Mouse (Mus musculus) CD4-positive naive resting alpha-beta T cell, adult 57 days (primary cell): ENCODE results near the gene C5ar1. TPM values are rescaled to one million over a fixed set of nuclear protein-coding genes. Genes with fewer than 3 reads are reported as not detected.

Experiments used
- total RNA-seq: library from RNA; stranded (reverse); gene quantifications from one replicate; pipeline ENCODE4 v1.2.4, GENCODE M21; 2023

The C5ar1 gene
- 0.38 TPM for total RNA-seq

GRCm38 (mm10) chr7:16259110-16259590 lies at the start of gene C5ar1:
Gene C5ar1, minus strand, starts transcription at chr7:16259540.

GRCm38 (mm10) chr7:16308093-16308492 lies 48.8 kb upstream of the C5ar1 start, which contains the start of gene Bbc3:
Gene Bbc3, plus strand, starts transcription at chr7:16308393.

DNA sequence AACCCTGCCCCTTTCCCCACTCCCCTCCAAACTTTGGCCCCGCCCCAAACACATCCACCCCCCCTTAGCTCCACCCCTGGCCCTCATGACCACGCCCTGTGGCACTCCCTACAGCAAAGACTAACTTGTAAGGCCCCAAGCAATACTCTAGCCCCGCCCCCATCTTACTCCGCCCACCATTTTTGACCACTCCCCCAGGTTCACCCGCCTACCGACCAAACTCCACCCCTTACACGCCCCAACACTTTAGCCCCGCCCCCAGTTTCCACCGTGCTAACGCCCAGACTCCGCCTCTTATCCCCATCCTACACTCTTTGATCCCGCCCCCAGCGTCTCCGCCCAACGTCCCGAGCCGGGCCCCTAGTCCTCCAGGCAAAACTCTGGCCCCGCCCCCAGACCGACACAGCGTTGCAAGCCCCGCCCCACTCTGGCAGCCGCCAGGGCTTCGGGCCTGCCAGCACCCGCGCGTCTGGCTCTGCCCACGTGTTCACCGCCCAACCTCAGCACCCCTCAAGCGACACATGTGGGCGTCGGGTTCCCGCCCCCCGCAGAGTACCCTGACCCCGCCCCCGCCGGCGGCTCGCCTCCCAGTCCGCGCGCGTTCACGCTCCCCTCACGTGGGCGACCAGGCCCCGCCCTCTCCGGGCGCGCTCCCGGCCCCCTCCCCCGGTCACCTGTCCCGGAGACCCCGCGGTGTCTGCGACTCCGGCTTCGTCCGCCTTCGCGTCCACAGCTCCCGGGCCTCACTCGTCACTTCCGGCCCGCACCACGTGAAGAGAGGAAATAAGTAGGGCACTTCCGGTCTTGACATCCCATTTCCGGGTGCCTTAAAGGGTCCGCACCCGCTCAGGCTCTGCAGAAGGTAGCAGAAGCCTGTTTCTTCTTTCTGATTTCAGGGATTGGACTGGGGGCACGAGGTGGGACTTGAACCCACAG lies 27.0 kb upstream of the C5ar1 start, which contains the start of gene Ccdc9:
TSS of gene Ccdc9 (minus strand) at position 770 of the 936 bp plus-strand sequence.

DNA sequence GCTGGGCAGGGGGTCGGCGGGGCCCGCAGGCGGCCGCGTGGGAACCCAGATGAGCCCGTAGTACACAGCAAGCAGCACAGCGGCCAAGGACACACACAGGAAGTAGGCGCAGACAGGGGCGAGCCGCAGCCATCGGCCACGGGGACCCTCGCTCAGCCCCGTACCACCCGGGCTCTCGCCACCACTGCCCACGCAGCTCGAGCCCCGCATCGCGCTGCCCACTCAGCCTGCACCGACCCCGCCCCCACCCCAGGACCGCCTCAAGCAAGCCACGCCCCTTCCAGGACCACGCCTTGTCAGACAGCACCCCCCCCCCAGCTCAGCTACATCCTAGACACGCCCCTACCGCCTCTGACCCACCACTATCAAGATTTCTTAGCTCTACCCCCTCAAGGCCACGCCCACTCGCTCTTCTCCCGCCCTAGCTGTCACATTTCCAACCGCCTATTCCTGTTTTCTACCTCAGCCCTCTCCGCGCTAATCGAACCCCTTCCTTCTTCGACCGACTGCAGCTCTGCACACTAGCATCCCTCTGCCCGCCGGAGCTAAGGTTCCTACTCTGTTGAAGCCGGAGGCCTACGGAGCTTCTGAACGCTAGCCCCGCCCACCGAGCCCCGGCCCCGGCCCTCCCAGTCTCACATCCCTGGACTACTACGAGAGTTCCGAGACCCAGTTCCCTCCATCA lies 13.9 kb upstream of the C5ar1 start, which contains the start of gene Inafm1:
TSS of gene Inafm1 (minus strand) at position 537 of the 685 bp plus-strand sequence.

GRCm38 (mm10) chr7:16244067-16244466 lies 15.3 kb downstream of the C5ar1 start, which contains the start of gene C5ar2:
Gene C5ar2, minus strand, starts transcription at chr7:16244154.

GRCm38 (mm10) chr7:16221582-16222272 lies 37.6 kb downstream of the C5ar1 start, which contains the start of gene Dhx34:
Gene Dhx34, minus strand, starts transcription at chr7:16222037.

Other genes starting within 250 kb of the C5ar1 start
- 63.8 TPM for gene Bicra, start 211.6 kb downstream of the C5ar1 start, total RNA-seq
- 0.18 TPM for gene Zfp541, start 197.7 kb downstream of the C5ar1 start, total RNA-seq
- gene Napa, start 161.1 kb downstream of the C5ar1 start, total RNA-seq = 226 TPM
- 35.3 TPM for gene Kptn, start 139.6 kb downstream of the C5ar1 start, total RNA-seq
- gene Slc8a2, start 129.7 kb downstream of the C5ar1 start, total RNA-seq = 0.21 TPM
- 52.4 TPM for gene Meis3, start 84.5 kb downstream of the C5ar1 start, total RNA-seq
- gene Dhx34, start 37.5 kb downstream of the C5ar1 start, total RNA-seq = 29.4 TPM
- 0.21 TPM for gene C5ar2, start 15.4 kb downstream of the C5ar1 start, total RNA-seq
- gene Inafm1, start 14.1 kb upstream of the C5ar1 start, total RNA-seq = 37.6 TPM
- gene Ccdc9, start 27.3 kb upstream of the C5ar1 start, total RNA-seq = 347 TPM
- gene Bbc3, start 48.9 kb upstream of the C5ar1 start, total RNA-seq = 71.4 TPM
- 50.6 TPM for gene Sae1, start 128.3 kb upstream of the C5ar1 start, total RNA-seq
- 83.4 TPM for gene Zc3h4, start 141.4 kb upstream of the C5ar1 start, total RNA-seq
- 40.0 TPM for gene Tmem160, start 193.2 kb upstream of the C5ar1 start, total RNA-seq
- gene Npas1, start 218.2 kb upstream of the C5ar1 start, total RNA-seq = not detected